Mouse (Mus musculus) heart, embryonic 14.5 days (tissue): Measurements from ENCODE around the gene Pla2g4a. TPM values are rescaled to one million over a fixed set of nuclear protein-coding genes. Genes with fewer than 3 reads are reported as not detected.

ENCODE experiments used
- ATAC-seq: fragments of 200-750 bp; cut with Nextera tagmentation; 2 replicates; pipeline ENCODE4 v1.8.0; 2017; ENCODE audit warnings: low read depth, moderate TSS enrichment; ENCODE audit not compliant: insufficient number of reproducible peaks, insufficient read depth, low FRiP score
- H3K27ac ChIP-seq, 2 experiments: fragments of 200-500 bp in 1 of 2; fragments of 300-500 bp in 1 of 2; sonication (generic) in 1 of 2; replicated peaks in 1 of 2; 2 replicates each; pipeline ENCODE4 v1.5.1; 2012 to 2014; ENCODE audit warnings: low read depth in 2 of 2, low read length in 2 of 2, control low read depth in 1 of 2, mild to moderate bottlenecking in 1 of 2, mixed read lengths in 1 of 2; ENCODE audit not compliant: control insufficient read depth in 1 of 2, insufficient read depth in 1 of 2
- H3K27me3 ChIP-seq: fragments of 300-500 bp; sonication (generic); 2 replicates; pipeline ENCODE4 v1.6.1; 2014; ENCODE audit warnings: mild to moderate bottlenecking, low read length, control low read depth; ENCODE audit not compliant: control insufficient read depth, insufficient read depth
- H3K36me3 ChIP-seq: fragments of 300-500 bp; sonication (generic); 2 replicates; pipeline ENCODE4 v1.6.1; 2014; ENCODE audit warnings: mild to moderate bottlenecking, control low read depth, low read length, mixed read lengths; ENCODE audit not compliant: control insufficient read depth, insufficient read depth
- H3K4me1 ChIP-seq, 2 experiments: fragments of 200-500 bp in 1 of 2; fragments of 300-500 bp in 1 of 2; sonication (generic) in 1 of 2; 2 replicates each; pipeline ENCODE4 v1.6.1; 2012 to 2014; ENCODE audit warnings: low read length in 2 of 2, control low read depth in 1 of 2, mixed read lengths in 1 of 2; ENCODE audit not compliant: control insufficient read depth in 2 of 2, insufficient read depth in 2 of 2
- H3K4me2 ChIP-seq: fragments of 300-500 bp; sonication (generic); 2 replicates; pipeline ENCODE4 v1.6.1; 2014; ENCODE audit warnings: mild to moderate bottlenecking, low read length
- H3K4me3 ChIP-seq, 2 experiments: fragments of 200-500 bp in 1 of 2; fragments of 300-500 bp in 1 of 2; sonication (generic) in 1 of 2; 2 replicates each; pipeline ENCODE4 v1.5.1; 2012 to 2014; ENCODE audit warnings: low read length in 2 of 2, mild to moderate bottlenecking in 2 of 2, control low read depth in 1 of 2, low read depth in 1 of 2, moderate library complexity in 1 of 2; ENCODE audit not compliant: control insufficient read depth in 1 of 2, insufficient read depth in 1 of 2
- H3K9ac ChIP-seq: fragments of 300-500 bp; sonication (generic); 2 replicates; pipeline ENCODE4 v1.6.1; 2014; ENCODE audit warnings: mild to moderate bottlenecking, low read length
- H3K9me3 ChIP-seq: fragments of 300-500 bp; sonication (generic); 2 replicates; pipeline ENCODE4 v1.6.1; 2016; ENCODE audit warnings: low read length, control low read depth; ENCODE audit not compliant: control insufficient read depth
- WGBS: fragments of 180-500 bp; shearing (Covaris S2); extraction: QIAGEN DNeasy Blood & Tissue Kit; methylation state at CpG from one replicate; pipeline ENCODE4 v1.1.7; 2014; 5-methylcytosine and 5-hydroxymethylcytosine counted together
- polyA plus RNA-seq: library from polyadenylated mRNA; unstranded; fragments of >200 nt; fragmentation: Nextera tagmentation; extraction: Ambion mirVana; gene quantifications from 2 replicates; pipeline ENCODE4 v1.2.1, GENCODE M21; 2014

Gene Pla2g4a
- polyA plus RNA-seq, 1 experiment from 2014 or later = 4.8 TPM

DNA sequence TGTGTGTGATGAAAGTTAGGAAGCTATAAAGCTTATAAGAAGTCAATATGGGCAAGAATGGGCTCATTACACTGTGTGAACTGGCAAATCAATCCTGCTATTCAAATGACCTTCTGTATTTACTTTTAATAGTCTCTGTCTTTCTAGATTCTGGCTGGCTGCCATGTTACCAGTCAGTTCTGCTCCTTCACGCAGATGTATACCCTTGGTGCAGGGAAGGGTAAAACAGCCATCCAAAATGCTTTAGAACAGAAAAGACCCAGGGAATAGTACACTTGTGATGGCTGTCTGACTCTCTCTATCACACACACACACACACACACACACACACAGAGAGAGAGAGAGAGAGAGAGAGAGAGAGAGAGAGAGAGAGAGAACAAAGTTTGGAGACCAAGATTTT, 128.6 kb downstream of the Pla2g4a start:
- Histone ChIP-seq H3K27me3 (no peaks in the 10 kb centered on the region), H3K4me2 (no peak overlapping the region), H3K9me3 (no peaks in the 10 kb centered on the region), H3K4me1 (no peaks in the 10 kb centered on the region), H3K27ac (no peak overlapping the region), H3K9ac (no peak overlapping the region), H3K4me3 (no peak overlapping the region), H3K36me3 (no peaks in the 10 kb centered on the region)
- no peak for ATAC-seq
- 78% methylated on average over 1 of the region's 1 CpGs for WGBS

DNA sequence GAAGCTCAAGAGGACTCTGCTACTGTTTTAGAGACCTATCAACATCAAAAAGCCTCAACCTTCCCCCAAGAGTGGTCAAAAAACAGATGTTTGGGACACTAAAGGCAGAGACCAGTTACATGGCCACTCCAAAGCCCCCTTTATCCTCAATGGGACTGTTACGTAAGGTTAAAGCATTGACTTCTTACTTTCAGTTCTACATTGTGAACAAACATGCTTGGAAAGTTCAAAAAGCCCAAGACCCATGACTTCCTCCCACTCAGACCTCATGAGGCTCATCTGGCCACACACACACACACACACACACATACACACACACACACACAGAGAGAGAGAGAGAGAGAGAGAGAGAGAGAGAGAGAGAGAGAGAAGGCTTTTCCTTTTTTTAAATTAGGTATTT, 130.0 kb downstream of the Pla2g4a start:
- Histone ChIP-seq H3K4me2 (no peak overlapping the region), H3K9ac (no peak overlapping the region), H3K36me3 (no peaks in the 10 kb centered on the region), H3K4me1 (no peaks in the 10 kb centered on the region), H3K27ac (no peak overlapping the region), H3K9me3 (0 out of 2 replicates have a peak, but pooled peaks cover 2% of the 10 kb centered on the region), H3K4me3 (no peak overlapping the region), H3K27me3 (no peaks in the 10 kb centered on the region)
- ATAC-seq = no peak
- 100% methylated on average over 1 of the region's 1 CpGs for WGBS

GRCm38 (mm10) chr1:149813616-149814345, 147.3 kb downstream of the Pla2g4a start:
- Histone ChIP-seq H3K4me3 (no peak overlapping the region), H3K27ac (no peak overlapping the region), H3K9me3 (no peaks in the 10 kb centered on the region), H3K4me1 (no peaks in the 10 kb centered on the region), H3K36me3 (no peaks in the 10 kb centered on the region), H3K9ac (no peak overlapping the region), H3K4me2 (no peak overlapping the region), H3K27me3 (no peaks in the 10 kb centered on the region)
- WGBS = 68% methylated on average over 4 of the region's 4 CpGs
- ATAC-seq = no peak

GRCm38 (mm10) chr1:149809527-149809926, 151.6 kb downstream of the Pla2g4a start:
- H3K4me3 ChIP-seq = no peak overlapping the region
- no peaks in the 10 kb centered on the region for H3K36me3 ChIP-seq
- H3K9ac ChIP-seq = no peak overlapping the region
- no peaks in the 10 kb centered on the region for H3K4me1 ChIP-seq
- no peak overlapping the region for H3K27ac ChIP-seq
- no peak overlapping the region for H3K4me2 ChIP-seq
- 78% methylated on average over 1 of the region's 1 CpGs for WGBS
- ATAC-seq = no peak
- no peaks in the 10 kb centered on the region for H3K9me3 ChIP-seq
- H3K27me3 ChIP-seq = no peaks in the 10 kb centered on the region

Other genes with a start within 250 kb of the Pla2g4a start
- gene Ptgs2, start 138.7 kb upstream of the Pla2g4a start, polyA plus RNA-seq = 0.04 and 0.07 TPM in 2 replicates